Mouse (Mus musculus): ENCODE results near the gene Usf1.

Gene Usf1

GRCm38 (mm10) chr1:171410947-171411484, at the start of gene Usf1:
Gene Usf1 (plus strand): TSS chr1:171411313.
- peak; percentile 93 for DNase-seq

- DNase-seq: no peak
Measured at GRCm38 (mm10) chr1:171365934-171366333, 45.2 kb upstream of the Usf1 start.

- DNase-seq: no peak
Measured at GRCm38 (mm10) chr1:171369845-171370556, 41.1 kb upstream of the Usf1 start, which contains the start of gene Nectin4. Gene Nectin4 (plus strand): TSS chr1:171370099.

GRCm38 (mm10) chr1:171372880-171373279, 38.2 kb upstream of the Usf1 start:
- DNase-seq: no peak

- DNase-seq: no peak
Measured at GRCm38 (mm10) chr1:171373946-171374345, 37.2 kb upstream of the Usf1 start.

GRCm38 (mm10) chr1:171375646-171376097, 35.4 kb upstream of the Usf1 start:
- DNase-seq: no peak

- DNase-seq: peak; percentile 45
Measured at GRCm38 (mm10) chr1:171378298-171378697, 32.8 kb upstream of the Usf1 start.

- peak; percentile 85 for DNase-seq
Measured at GRCm38 (mm10) chr1:171379935-171380599, 31.0 kb upstream of the Usf1 start.

- no peak for DNase-seq
Measured at GRCm38 (mm10) chr1:171382096-171382620, 29.0 kb upstream of the Usf1 start.

- no peak for DNase-seq
Measured at GRCm38 (mm10) chr1:171384361-171384760, 26.8 kb upstream of the Usf1 start.

GRCm38 (mm10) chr1:171385171-171385570, 25.9 kb upstream of the Usf1 start:
- DNase-seq: no peak

GRCm38 (mm10) chr1:171387099-171387498, 24.0 kb upstream of the Usf1 start:
- no peak for DNase-seq

- DNase-seq: no peak
Measured at GRCm38 (mm10) chr1:171388376-171389102, 22.6 kb upstream of the Usf1 start, which contains the start of gene Arhgap30. Gene Arhgap30 (plus strand): TSS chr1:171388954.

- no peak for DNase-seq
Measured at GRCm38 (mm10) chr1:171390101-171390500, 21.0 kb upstream of the Usf1 start.

- no peak for DNase-seq
Measured at GRCm38 (mm10) chr1:171401821-171402220, 9.3 kb upstream of the Usf1 start.

- no peak for DNase-seq
Measured at GRCm38 (mm10) chr1:171402991-171403390, 8.1 kb upstream of the Usf1 start.

GRCm38 (mm10) chr1:171407263-171407662, 3.9 kb upstream of the Usf1 start:
- DNase-seq: no peak

GRCm38 (mm10) chr1:171410231-171410630, 882 bp upstream of the Usf1 start:
- DNase-seq: no peak

GRCm38 (mm10) chr1:171411492-171411941, 404 bp downstream of the Usf1 start:
- DNase-seq: no peak

GRCm38 (mm10) chr1:171412001-171412441, 908 bp downstream of the Usf1 start:
- DNase-seq: no peak

- DNase-seq: no peak
Measured at GRCm38 (mm10) chr1:171412446-171412845, 1.3 kb downstream of the Usf1 start.

- DNase-seq: no peak
Measured at GRCm38 (mm10) chr1:171413608-171414007, 2.5 kb downstream of the Usf1 start.

- no peak for DNase-seq
Measured at GRCm38 (mm10) chr1:171418660-171419059, 7.5 kb downstream of the Usf1 start, which contains the start of gene Tstd1. Gene Tstd1 (plus strand): TSS chr1:171418872.
